Mouse (Mus musculus): ENCODE results near the gene Thap12.

Thap12 gene

GRCm38 (mm10) chr7:98694046-98694445 lies 8.9 kb upstream of the Thap12 start:
- in situ Hi-C loops (cut with MboI, MseI), result loop anchor here (5.0 to 25.0 kb wide), 2 partner anchors 37 to 1268 kb away; partner anchors contain the start of gene Emsy

GRCm38 (mm10) chr7:98697496-98697895 lies 5.4 kb upstream of the Thap12 start:
- in situ Hi-C loops (cut with MboI, MseI), result loop anchor here (25.0 kb wide), 1 partner anchor 1265 kb away; no protein-coding TSS in a partner anchor

- in situ Hi-C loops (cut with MboI, MseI), result loop anchor here (25.0 kb wide), 1 partner anchor 1264 kb away; no protein-coding TSS in a partner anchor
Measured at GRCm38 (mm10) chr7:98698041-98698440, 4.9 kb upstream of the Thap12 start.

GRCm38 (mm10) chr7:98698590-98698989 lies 4.3 kb upstream of the Thap12 start:
- in situ Hi-C loops (cut with MboI, MseI), result loop anchor here (25.0 kb wide), 1 partner anchor 1264 kb away; no protein-coding TSS in a partner anchor

DNA sequence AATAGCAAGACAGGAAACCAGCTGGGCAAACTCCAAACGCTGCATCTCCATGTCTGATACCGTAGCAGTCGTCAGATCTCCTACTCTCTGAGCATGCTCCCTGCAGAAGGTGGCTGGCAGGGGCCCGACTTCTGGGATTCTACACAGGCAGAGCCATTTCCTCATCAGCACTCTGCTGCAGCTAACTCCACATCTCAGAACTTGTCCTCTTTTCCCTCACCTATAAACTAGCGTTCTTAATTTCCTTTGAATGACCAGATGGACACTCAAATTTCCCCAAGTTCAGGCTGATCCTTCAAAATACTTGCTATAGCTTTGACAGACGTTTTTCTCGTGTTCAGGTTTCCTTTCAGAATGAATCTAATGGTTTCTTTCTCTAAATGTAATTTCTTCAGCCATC lies 1.1 kb upstream of the Thap12 start:
- in situ Hi-C loops (cut with MboI, MseI), result no loop called here

DNA sequence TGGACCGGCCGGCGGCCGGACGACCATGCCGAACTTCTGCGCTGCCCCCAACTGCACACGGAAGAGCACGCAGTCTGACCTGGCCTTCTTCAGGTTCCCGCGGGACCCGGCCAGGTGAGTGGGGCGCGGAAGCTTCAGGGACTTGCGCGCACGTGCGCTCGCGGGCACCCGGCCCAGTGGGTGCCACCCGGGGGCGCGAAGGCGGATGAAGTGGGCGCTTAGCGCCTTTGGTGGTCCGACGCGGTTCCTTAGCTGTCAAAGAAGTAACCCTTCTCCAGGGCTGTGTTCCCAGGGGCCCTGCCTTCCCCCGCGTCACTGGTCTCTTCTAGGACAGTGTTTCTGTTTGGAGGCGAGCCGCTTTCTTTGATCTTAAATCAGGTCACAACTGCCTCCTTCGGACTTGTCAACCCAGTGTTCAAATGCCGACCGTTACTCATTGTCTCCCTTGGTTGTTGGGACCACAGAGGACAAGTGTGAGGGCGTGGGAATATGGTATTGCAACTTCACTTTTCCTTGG lies 520 bp downstream of the Thap12 start:
- in situ Hi-C loops (cut with MboI, MseI), result no loop called here

DNA sequence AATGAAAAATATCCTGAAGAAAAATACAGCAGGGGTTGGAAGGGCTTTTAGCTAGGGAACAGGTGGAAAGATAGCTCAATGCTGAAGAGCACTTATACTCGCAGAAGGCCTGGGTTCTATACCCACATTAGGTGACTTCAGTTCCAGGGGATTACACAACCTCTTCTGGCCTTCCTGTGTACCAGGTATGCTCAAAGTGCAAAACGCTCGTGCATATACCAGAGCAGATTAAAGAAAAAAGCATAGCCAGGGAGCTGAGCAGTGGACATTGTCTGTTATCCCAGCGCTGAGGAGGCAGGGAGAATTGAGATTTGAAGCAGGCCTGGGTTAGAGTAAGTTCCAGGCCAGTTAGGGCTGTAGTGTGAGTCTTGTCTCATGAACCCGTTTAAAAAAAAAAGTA lies 1.4 kb downstream of the Thap12 start:
- in situ Hi-C loops (cut with MboI, MseI), result no loop called here

DNA sequence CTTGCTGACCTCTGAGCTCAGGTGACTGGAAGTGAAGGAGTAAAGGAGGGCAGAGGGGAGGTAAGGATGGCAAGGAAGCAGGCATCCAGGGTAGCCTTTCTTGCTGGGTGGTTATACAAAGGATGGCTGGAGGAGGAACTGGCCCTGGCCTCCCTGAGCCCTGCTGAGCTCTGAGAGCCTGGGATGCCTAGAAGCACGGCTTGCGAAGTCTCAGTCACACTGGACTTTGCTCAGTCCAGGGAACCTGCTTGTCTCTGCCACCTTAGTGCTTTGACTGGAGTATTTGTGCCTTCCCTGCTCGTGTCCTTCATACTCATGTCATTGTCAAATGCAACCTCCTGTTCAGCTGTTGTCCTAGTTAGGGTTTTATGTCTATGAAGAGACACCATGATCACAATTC lies 10.8 kb downstream of the Thap12 start:
- in situ Hi-C loops (cut with MboI, MseI), result loop anchor here (10.0 kb wide), 1 partner anchor 229 kb away; the partner anchor contains the start of gene Lrrc32

DNA sequence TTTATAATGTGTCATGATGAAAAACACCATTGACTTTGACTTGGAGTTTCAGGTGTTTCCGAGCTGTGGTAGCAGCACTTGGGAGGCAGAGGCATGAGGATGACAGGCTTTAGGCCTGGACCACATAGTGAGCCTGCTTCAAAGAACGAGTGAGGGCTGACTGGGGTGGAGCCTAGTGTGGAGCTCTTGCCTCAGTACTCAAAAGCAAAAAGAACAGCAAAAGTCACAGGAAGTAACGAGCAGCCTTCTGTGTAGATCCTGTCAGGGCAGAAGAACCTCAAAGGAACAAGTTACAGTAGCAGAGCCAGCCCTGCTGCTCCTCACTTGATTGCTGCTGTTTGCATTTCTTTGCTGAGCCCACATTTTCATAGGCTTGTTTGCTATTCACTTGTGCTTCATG lies 14.5 kb downstream of the Thap12 start:
- in situ Hi-C loops (cut with MboI, MseI), result loop anchor here (10.0 kb wide), 1 partner anchor 233 kb away; the partner anchor contains the start of gene Lrrc32

- in situ Hi-C loops (cut with MboI, MseI), result loop anchor here (10.0 kb wide), 1 partner anchor 235 kb away; the partner anchor contains the start of gene Lrrc32
Measured at GRCm38 (mm10) chr7:98719761-98720160, 16.9 kb downstream of the Thap12 start.

DNA sequence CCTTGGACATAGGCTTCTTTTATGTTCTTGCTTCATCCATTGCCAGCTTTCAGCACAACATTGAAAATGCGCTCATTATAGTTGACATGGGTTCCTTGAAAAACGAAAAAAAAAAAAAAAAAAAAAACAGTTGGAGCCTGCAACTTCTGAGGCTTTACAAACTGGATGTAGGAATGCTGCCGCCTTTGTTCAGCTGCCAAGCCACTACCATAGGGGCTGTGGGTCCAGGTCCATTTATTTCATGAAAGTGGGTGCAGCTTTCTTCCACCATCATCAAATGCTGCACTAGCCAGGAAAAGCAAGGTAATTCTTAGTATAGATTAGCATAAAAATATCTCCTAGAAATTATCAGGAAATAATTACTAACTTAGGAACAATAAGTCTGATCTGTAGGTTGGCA lies 17.8 kb downstream of the Thap12 start:
- in situ Hi-C loops (cut with MboI, MseI), result no loop called here

DNA sequence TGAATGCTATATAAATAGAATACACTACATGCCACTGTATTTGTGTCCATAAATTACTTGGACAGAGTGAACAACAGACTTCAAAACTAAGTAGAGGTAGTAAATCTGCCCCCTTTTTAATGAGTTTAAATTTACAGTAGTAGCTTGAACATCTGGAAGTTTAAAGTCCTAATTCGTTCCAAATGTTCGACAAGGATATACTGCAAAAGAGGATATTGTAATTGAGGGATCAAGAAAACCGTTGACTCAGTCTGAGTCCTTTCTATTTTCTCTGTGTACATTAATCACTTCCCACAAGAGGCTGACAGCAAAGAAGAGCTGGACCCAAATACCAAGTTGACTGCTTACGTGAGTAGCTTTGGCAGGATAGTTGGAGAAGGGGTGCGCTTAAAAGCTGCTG lies 18.3 kb downstream of the Thap12 start:
- in situ Hi-C loops (cut with MboI, MseI), result no loop called here

- in situ Hi-C loops (cut with MboI, MseI), result no loop called here
Measured at GRCm38 (mm10) chr7:98721623-98722022, 18.7 kb downstream of the Thap12 start.

DNA sequence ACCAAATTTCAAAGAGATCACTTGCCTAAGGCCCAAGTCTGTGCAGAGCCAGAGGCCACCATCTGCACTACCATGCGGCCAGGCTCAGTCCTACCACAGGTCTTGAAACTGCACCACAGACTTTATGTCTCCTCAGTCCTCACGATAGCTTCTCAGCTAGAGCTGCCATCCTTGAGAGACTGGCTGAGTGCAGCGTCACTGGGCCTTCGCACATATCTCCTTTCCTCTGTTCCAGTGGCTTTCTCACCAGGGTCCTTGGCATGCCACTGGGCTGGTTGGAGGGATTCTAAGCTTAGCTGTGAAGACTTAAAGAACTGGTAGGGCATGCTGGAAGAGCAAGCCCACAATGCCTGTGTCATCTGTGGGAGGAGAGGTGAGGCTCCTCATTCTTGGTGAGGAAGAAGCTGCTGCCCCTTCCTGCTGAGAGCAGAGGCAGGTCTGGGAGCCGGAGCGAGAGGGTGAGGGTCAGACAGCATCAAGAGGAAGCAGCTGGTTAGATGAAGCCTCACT lies 22.8 kb downstream of the Thap12 start:
- in situ Hi-C loops (cut with MboI, MseI), result no loop called here

- in situ Hi-C loops (cut with MboI, MseI), result no loop called here
Measured at GRCm38 (mm10) chr7:98727986-98728385, 25.1 kb downstream of the Thap12 start.

DNA sequence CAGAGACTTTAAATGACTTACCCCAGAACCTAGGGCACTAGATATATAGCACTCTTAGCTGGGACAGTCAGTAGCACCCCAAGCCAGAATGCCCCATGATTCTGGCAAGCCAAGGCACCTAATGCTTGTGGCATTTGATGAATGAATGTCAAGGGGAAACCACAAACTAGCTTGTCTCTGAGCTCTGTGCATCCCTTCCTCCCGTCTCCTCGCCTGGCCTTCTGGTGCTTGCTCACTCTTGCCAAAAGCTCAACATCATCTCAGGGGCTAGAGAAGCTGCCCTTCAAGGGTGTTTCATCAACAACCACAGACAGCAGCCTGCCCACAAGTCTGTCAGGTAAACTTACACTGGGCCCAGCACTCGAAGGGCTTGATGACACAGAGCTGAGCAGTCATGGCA lies 25.6 kb downstream of the Thap12 start:
- in situ Hi-C loops (cut with MboI, MseI), result no loop called here

DNA sequence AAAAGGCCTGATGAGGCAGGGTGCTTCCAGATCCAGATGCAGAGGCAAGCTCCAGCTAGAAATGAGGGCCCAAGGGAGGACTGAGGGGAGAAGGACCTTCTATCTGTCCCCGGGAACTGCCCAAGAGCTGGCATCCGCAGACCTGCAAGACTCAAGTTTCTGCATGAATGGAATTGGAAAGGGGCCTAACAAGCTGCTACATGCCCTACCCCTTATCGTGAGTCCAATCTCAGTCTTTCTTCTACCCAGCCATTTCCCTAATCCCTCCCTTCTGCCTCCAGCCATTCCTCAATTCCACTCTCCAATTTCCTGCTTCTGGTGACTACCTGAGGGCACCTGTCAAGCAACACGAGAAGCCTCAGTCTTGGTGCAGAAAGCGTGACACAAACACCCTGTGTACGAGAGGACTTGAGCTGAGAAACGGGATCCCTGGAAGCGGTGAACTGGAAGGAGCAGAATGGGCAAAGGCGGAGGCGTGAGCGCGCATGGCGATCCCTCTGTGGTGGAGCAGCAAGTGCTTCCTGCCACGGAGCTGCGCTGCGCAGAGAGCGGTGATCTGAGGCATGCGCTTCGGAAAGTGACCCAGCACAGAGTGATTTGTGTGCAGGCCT lies 26.9 kb downstream of the Thap12 start:
- in situ Hi-C loops (cut with MboI, MseI), result no loop called here

DNA sequence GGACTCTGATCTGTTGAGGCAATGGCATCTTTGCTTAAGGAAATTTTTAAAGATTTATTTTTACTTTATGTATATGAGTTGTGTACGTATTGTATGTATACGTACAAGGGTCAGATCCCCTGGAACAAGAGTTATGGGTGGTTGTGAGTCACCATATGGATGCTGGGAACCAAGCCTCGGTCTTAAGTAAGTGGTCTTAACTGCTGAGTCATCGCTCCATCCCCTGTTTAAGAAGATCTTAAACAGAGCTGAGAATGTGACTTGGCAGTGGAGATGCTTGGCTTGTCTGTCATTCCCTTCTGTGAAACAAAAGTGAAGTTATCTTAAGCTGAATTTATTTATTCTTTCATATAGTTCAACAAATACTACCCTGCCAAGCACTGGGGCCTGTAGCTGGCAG lies 31.1 kb downstream of the Thap12 start:
- in situ Hi-C loops (cut with MboI, MseI), result no loop called here

DNA sequence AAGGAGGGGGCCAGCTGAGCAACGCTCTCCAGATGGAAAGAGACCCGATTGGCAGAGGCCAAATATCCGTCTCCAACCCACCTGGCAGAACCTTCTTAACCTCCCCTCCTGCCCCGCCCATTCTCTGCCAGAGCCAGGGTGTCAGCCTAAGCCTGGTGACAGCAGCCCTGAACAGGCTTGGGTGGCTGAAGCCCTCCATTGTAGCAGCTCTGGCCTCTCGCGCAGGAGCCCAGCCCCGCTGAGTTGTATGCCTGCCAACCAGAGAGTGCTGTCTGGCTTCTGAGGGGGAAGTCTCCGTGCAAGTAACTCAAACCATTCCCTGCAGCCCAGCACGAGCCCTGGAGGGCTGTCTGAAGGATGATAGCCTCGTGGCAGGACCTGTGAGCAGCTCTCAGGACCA lies 32.0 kb downstream of the Thap12 start:
- in situ Hi-C loops (cut with MboI, MseI), result no loop called here

DNA sequence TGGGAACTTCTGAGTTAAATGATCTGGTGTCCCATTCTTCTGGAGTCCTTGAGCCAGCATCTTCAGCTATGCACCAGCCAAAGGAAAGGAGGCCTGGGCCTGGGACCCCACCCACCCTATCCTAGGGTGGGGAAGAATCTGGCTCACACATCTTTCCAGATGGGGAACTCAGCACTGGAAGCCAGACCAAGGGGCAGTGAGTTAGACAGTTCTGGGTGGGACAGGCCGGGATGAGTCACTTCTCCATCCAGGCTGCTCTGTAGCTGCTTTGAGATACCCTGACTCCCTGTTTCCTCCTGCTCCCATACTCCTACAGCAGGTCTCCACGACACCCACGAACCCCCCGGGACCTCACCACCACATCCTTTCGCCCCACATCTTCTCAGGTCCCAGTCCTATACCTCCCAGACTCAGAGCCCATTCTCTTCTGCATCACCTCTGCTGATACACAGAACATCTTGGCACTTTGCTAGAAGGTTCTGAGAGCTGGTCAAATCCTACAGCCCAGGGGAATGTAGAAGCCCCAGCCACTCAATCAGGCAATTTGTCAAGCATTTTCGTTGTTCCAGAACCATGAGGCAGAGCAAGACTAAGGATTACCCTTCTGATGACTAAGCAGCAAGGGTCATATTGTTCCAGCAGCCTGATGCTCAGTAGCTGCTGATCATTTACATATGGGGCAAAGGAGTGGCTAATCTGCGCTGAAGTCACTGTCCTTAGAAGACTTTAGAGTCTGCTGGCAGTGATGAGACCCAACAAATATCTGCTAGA lies 34.1 kb downstream of the Thap12 start:
- in situ Hi-C loops (cut with MboI, MseI), result no loop called here

- in situ Hi-C loops (cut with MboI, MseI), result loop anchor here (5.0 kb wide), 1 partner anchor 97 kb away; the partner anchor contains the start of gene Wnt11
Measured at GRCm38 (mm10) chr7:98740363-98740762, 37.5 kb downstream of the Thap12 start.

DNA sequence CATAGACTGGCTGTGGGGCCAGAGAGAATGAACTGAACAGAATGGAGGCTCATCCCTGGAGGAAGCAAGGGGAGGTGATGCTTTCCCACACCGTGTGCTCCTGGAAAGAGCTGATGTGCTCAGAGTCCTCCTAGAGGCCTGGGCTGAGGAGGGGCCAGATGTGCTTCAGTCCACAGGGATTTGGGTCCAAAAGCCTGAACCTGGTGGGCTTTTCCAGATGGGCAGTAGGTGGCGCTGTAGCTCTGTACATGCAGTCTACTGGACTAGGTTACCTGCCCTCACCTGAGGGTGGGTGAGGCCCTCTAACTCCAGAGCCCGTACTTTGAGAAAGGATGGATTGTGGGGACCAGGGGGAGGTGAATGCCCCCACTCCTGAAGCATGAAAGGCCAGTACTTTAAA lies 40.4 kb downstream of the Thap12 start:
- in situ Hi-C loops (cut with MboI, MseI), result loop anchor here (5.0 kb wide), 1 partner anchor 94 kb away; the partner anchor contains the start of gene Wnt11

Data from T-helper 2 cell (primary cell).